Comparison of ENCODE assay signal across 7 mouse cellular contexts in genomic region chr10:11081611-11082398, GRCm38 (mm10). TPM values are rescaled to one million over a fixed set of nuclear protein-coding genes. Genes with fewer than 3 reads are reported as not detected.
A peak's percentile ranks its signal among the peaks of the same experiment; 100 is the strongest.
DNase-seq lines count a peak whose midpoint lies in the region; TF ChIP-seq lines count a peak whose summit lies in the region.

Gene Grm1 (minus strand): TSS chr10:11082356.

- H3K4me3 ChIP-seq in myocyte, result no peak within 1 kb of the TSS

- peak; percentile 7 for DNase-seq in ovary, postnatal 14 days (ENCODE audit: low spot score)
- DNase-seq in ovary, adult 18-20 months (ENCODE audit: low spot score), result no peak
- peak; percentile 89 for DNase-seq in cerebellum, adult 9-11 months
- DNase-seq in frontal cortex, postnatal 14 days (ENCODE audit: low spot score in 2 of 2), result peak; percentile 38 to 47
- DNase-seq in layer of hippocampus, adult 8-10 months (ENCODE audit: low spot score in 2 of 2), result peak; percentile 46 to 62
- no peak for DNase-seq in thymus, adult 18-20 months

- no peak within 1 kb of the TSS for H3K4me2 ChIP-seq in myocyte (ENCODE audit: low read depth)

- no peaks in the 10 kb centered on the region for H3K79me2 ChIP-seq in myocyte (ENCODE audit: control insufficient read depth, insufficient read depth)

- no peak within 1 kb of the TSS for H3ac ChIP-seq in myocyte (ENCODE audit: control insufficient read depth, insufficient read length)

- H3K27me3 ChIP-seq in myocyte (ENCODE audit: control insufficient read depth, insufficient read depth, insufficient read length), result no peaks in the 10 kb centered on the region

- H3K36me3 ChIP-seq in myocyte (ENCODE audit: control insufficient read depth, insufficient read depth), result no peaks in the 10 kb centered on the region

- no peak for TF ChIP-seq POLR2A in myocyte (IDR thresholded peaks at IDR 0.05; ENCODE audit: insufficient read length, low read depth)

TF ChIP-seq in myocyte, 11 proteins besides CTCF, POLR2A, EP300 and RAD21:
- no peak for TF ChIP-seq MYOD1 (IDR thresholded peaks at IDR 0.05; ENCODE audit: control insufficient read depth in 1 of 3, insufficient read length in 2 of 3, low read depth in 2 of 3)
- peak; percentile 81 for TF ChIP-seq REST (IDR thresholded peaks at IDR 0.05; ENCODE audit: insufficient read depth, insufficient read length)
- TF ChIP-seq MYOG (IDR thresholded peaks at IDR 0.05; ENCODE audit: control insufficient read depth in 1 of 3, insufficient read depth in 1 of 3, insufficient read length in 2 of 3, low read depth in 2 of 3), result no peak
- TF ChIP-seq POLR2AphosphoS2 (IDR thresholded peaks at IDR 0.05; ENCODE audit: insufficient read length, low read depth), result no peak
- TF ChIP-seq TCF3 (IDR thresholded peaks at IDR 0.05; ENCODE audit: insufficient read length, low read depth), result no peak
TF ChIP-seq in myocyte: peak in this region for 1.

RNA-seq across cellular contexts. Expression of gene Grm1, which starts in this region (rescaled TPM):
- 10 to 100 TPM; 48.7 to 69.6 (median 56.1) TPM for total RNA-seq in layer of hippocampus, adult 8-10 months (2022)
- polyA plus RNA-seq in myocyte (2012; fragmentation: generic; extraction: Trizol), result 0.01 TPM

Comparison
In these comparisons a context has a peak if more than half of its experiments do, and no peak if none do; other contexts are left out.
1. DNase-seq: peak in ovary, postnatal 14 days (single experiment), cerebellum, adult 9-11 months (single experiment), frontal cortex, postnatal 14 days (2 of 2) and layer of hippocampus, adult 8-10 months (2 of 2); none in ovary, adult 18-20 months (single experiment) and thymus, adult 18-20 months (0 of 2).